Mouse (Mus musculus): ENCODE data around the gene Prune2.

The Prune2 gene

DNA sequence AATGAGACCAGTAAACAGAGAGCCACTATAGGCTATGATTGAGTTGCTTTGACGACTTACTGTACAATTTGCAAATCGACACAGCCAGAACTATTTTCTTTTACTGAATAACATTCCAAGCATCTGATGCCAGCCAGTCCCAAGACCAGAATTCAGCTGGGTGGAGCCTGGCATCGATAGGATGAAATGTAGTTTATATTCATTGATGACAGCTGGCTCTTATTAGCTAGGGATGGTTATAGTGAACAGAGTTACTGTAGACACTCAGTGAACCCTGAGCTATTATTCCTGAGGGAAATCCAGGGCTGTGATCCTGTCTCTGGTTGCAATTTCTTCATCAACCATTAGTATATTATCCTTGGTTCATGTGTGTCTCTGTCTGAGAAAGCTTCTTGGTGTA is 254.6 kb downstream of the Prune2 start:
- no peak for DNase-seq

GRCm38 (mm10) chr19:17214896-17215520 is 259.1 kb downstream of the Prune2 start:
- peak; percentile 32 to 80 for DNase-seq

DNA sequence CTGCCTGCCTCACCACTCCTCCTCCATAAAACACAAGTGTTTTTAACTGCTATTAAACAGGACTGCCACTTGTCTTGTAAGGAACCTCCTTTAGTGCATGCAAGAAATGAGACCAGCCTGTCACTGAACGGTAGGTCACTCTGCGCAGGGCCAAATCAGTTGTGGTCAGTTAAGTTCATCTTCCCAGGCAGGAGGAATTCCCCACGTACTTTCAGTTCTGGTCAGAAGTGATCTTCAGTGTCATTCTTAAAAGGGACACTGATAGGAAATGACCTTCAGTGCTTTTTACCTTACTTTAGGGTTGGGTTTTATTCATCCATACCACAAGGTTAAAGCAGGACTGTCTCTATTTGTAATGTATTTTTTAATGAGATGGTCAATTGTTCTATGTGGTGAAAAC is 262.3 kb downstream of the Prune2 start:
- no peak for DNase-seq

DNA sequence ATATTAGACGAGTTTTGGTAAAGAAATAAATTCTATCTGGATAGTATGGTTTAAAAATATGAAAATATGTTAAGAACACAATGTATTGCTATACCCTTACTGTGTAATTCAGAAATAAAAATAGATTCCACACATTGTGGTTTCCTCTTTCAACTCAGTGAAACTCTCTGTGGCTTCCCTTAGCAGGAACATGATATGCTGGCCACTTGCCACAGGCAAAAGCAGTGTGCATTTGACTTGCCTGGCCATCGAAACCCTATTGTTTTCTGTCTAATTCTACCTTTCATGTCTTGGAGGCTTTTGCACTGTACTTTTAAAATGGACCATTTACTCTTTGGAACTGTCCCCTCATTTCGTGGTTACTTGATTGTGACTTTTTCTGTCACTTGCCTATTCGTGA is 267.9 kb downstream of the Prune2 start:
- no peak for DNase-seq

DNA sequence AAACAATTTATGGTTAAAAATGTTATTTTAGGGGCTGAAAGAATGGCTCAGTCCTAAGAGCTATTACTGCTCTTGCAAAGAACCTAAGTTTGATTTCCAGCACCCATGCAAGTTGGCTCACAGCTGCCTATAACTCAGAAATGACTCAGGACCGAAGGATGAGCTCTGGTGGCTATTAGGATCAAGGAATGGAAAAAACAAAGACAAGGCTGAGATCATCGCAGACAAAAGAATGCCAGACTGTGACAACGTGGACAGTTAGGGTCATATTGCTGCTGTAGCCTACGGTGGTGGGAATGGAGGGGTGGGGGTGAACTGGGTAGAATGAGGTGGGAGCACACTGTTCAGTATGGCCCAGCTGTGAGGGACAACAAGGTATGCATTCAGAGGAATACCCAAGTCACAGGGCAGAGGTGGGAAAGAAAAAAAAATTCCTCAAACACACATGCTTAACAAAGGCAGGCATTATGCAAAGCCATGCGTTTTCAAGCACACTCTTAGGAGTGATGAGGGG is 269.7 kb downstream of the Prune2 start:
- DNase-seq: no peak

DNA sequence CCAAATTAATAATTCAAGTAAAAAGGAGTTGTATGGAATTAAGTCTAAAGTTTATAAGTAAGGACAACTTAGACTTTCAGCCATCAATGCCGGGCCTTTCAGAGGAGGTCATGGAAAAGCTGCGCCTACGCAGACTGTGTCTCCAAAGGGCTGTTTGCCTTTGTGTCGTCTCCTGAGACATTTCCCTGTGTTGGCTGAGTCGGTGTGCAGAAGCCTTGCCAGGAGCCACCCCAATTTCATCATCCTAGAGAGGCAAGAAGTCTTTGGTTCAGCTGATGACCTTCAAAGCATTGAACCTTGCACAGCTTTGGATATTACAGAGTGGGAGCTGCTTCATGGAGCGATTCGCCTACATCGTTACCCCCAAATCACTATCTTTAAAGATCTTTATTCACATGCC is 270.2 kb downstream of the Prune2 start:
- DNase-seq: no peak

GRCm38 (mm10) chr19:17230013-17230412 is 274.1 kb downstream of the Prune2 start:
- DNase-seq: no peak

DNA sequence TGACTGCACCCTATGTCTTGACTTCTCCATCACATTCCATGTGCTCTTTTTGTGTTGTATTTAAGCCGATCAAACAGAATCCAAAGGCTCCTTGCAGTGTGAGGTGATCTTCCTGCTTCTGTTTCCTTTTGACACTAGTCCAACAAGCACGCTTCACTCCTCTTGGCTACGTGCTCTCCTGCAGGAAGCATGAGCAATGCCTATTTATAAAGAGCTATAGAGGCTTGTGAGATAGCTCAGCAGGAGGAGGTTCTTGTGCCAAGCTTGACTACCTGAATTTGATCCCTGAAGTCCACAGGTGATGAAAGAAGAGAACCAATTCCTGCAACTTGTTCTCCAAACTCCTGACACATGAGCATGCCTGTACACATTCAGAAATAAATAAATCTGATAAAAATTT is 282.6 kb downstream of the Prune2 start:
- DNase-seq: peak; percentile 72 to 88

- DNase-seq: peak; percentile 72 to 85
Observed at GRCm38 (mm10) chr19:17240170-17241077, 284.5 kb downstream of the Prune2 start.

DNA sequence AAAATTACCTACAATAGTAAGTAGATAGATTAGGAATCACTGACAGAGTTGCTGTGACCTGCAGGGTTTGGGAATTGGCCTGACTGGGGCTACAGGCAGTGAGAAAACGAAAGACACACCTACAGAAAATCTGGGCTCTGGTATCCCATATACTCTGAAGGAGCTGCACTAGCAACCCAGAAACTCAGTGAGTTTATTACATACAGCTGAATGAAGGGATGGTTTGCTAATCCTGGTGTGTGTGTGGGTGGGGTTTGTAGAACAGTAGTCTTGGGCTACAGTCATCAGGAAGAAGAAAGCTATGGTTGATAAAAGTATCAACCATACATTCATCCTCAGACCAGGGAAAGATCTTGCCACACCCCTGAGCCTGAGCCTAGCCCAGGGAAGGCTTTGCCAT is 285.3 kb downstream of the Prune2 start:
- DNase-seq: no peak

- DNase-seq: peak in 1 of 2 experiments; percentile 32
Observed at GRCm38 (mm10) chr19:17242962-17243361, 287.0 kb downstream of the Prune2 start.

DNA sequence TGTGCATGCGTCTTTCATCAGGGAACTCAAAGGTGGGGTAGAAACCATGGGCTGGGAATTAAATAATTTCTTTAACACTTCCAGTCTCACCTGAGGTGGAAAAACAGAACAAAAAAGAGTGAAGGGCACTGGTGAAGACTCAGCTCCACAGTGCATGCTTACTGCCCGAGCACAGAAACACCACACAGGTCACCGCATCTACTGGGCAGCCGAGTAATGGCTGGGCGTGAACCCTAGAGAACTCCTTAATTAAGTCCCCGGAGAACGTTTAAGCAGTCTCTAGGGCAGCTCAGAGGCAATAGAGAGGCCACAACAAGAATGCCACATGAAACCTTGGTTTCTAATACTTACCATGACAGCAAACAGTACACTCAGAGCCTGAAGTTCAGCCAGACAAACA is 288.6 kb downstream of the Prune2 start:
- no peak for DNase-seq

DNA sequence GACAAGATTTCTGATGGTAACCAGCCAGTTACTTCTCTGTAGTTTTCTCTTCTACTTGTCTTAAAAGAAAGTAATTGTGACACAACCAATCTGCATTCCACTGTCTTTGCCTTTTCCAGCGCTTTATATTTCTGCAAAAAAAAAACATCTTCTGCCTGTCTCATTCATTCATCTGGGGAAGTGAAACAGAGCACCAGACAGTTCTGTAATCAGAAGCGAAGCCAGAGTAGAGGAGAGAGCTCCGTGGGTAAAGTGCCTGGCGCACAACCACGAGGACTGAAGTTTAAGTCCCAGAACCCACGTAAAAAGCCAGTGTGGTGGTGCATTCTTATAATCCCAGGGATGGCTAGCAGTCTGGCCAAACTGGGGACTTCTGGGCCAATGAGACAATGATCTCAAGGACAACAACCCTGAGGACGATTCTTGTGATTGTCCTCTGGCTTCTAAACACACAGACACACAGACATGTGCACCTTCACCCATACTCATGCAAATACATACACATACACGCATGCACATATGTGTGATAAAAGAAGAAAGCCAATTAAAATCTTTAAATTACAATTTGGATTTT is 291.5 kb downstream of the Prune2 start:
- no peak for DNase-seq

DNA sequence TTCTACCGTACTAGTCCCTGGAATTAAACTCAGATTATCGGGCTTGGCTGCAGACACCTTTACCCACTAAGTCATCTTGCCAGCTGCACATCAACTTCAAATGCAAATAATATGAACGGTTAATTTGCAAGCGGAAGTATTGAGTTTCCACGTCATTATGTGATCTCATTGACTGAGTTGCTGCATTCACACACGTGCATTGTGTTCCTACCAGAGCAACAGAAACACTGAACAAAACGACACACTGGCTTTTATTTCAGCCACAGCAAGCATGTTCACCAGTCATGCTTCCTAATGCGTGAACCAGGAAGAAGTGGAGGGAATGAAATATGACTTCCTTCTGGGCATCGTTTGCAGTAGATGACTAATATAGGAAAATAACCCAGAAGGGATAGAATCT is 293.8 kb downstream of the Prune2 start:
- no peak for DNase-seq

DNA sequence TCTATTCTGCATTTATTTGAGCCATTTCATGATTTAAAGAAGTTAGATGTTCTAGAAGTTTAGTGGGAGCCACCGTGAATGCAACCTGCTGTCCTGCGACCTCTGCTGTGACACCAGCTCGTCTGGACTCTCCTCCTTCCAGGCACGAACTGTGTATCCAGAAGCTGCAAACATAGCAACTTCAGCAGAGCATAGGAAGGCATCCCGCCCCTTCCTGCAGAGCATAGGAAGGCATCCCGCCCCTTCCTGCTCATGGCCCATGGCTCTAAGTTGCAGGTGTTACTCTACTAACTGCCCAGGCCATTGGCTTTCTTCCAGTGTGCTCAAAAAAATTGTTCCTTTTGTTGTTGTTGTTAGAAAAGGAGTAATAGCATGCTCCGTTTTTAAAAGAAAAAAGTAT is 294.9 kb downstream of the Prune2 start:
- DNase-seq: no peak

GRCm38 (mm10) chr19:17251453-17251852 is 295.5 kb downstream of the Prune2 start:
- no peak for DNase-seq

DNA sequence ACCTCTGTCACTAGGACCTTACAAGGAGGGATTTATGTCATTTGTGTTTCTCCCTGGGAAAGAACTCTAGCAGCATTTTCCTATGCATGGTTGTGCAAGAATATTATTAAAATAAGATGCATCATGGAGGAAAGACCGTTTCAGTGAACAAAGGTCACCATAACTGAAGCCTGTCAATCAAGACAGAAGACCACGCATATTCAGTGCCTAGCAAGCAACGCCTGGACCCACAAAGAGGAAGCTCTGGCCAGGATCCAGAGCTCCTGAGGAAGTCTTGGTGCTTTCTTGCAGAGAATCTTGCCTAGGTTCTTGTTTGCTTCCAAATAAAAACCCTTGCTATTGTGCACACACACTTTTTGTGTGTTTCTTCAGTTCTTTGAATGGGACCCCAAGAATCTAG is 296.9 kb downstream of the Prune2 start:
- no peak for DNase-seq

- DNase-seq: no peak
Observed at GRCm38 (mm10) chr19:17255511-17255910, 299.6 kb downstream of the Prune2 start.

DNA sequence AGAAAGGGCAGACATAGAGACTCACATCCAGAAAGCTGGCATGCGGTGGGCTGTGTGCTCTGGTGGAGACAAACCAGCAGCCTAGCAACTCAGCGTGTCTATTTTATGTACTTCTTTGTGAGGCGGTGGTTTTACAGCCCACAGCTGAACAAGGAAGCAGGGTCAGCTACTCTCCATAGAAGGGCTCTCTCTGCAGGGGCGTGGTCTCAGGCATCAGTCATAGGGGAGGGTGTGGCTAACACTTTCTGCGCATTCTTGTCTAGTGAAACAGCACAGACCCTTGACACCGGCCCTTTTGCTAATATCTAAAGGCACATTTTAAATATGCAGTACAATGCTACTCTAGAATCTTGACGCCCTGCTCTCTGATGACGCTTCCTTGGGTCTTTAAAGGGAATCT is 300.5 kb downstream of the Prune2 start:
- no peak for DNase-seq

DNA sequence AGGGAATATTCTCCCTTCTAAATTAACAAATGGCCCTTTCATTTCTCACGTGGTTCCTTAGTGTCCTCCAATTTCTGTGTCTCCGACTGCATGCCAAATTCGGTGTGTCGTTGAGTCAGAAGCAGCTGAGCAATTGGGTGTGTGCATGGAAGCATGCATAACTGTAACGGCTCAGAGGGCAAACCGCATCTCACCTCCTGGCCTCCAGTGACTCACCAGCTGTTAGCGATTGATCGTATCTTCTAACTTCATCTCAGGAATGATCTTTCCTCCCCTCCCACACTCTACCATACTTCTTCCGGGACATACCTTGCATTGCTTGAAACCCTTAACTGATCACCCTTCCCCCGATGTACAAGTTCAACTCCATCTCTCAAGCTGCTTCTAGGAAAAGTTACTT is 300.9 kb downstream of the Prune2 start:
- no peak for DNase-seq

- DNase-seq: no peak
Observed at GRCm38 (mm10) chr19:17263181-17263580, 307.3 kb downstream of the Prune2 start.

GRCm38 (mm10) chr19:17263679-17264370 is 307.9 kb downstream of the Prune2 start:
- no peak for DNase-seq
